Mouse (Mus musculus) myocyte (in vitro differentiated cells): Measurements from ENCODE around the gene Itgav. TPM values are rescaled to one million over a fixed set of nuclear protein-coding genes. Genes with fewer than 3 reads are reported as not detected.
A peak's percentile ranks its signal among the peaks of the same experiment; 100 is the strongest.
"Not testable (repeated sequence)": the region's sequence is repeated elsewhere in the genome, so short reads cannot be mapped to it uniquely, and the experiment has no call there.

ENCODE experiments used
- H3K27me3 ChIP-seq: one replicate; pipeline ENCODE4 v1.6.1; 2011; ENCODE audit not compliant: control insufficient read depth, insufficient read depth, insufficient read length
- H3K36me3 ChIP-seq: one replicate; pipeline ENCODE4 v1.6.1; 2011; ENCODE audit not compliant: control insufficient read depth, insufficient read depth
- H3K4me2 ChIP-seq: one replicate; pipeline ENCODE4 v1.6.1; 2011; ENCODE audit warnings: low read depth, control low read depth
- H3K4me3 ChIP-seq: one replicate; pipeline ENCODE4 v1.5.1; 2011; ENCODE audit warnings: mild to moderate bottlenecking, control low read depth, moderate library complexity
- H3K79me2 ChIP-seq: one replicate; pipeline ENCODE4 v1.6.1; 2011; ENCODE audit not compliant: control insufficient read depth, insufficient read depth
- H3ac ChIP-seq: one replicate; pipeline ENCODE4 v1.6.1; 2011; ENCODE audit not compliant: control insufficient read depth, insufficient read length
- CEBPB ChIP-seq: IDR thresholded peaks from 2 replicates; pipeline ENCODE4 v1.6.1; 2011; ENCODE audit warnings: mild to moderate bottlenecking, moderate library complexity; ENCODE audit not compliant: poor library complexity, insufficient read depth, severe bottlenecking
- E2F4 ChIP-seq: IDR thresholded peaks from one replicate; pipeline ENCODE4 v1.6.1; 2011; ENCODE audit warnings: mild to moderate bottlenecking, control low read depth, moderate library complexity; ENCODE audit not compliant: insufficient read depth
- MAX ChIP-seq: IDR thresholded peaks from one replicate; pipeline ENCODE4 v1.6.1; 2011; ENCODE audit warnings: low read depth, mild to moderate bottlenecking, control low read depth
- MYOD1 ChIP-seq, 3 experiments: IDR thresholded peaks; one replicate each; pipeline ENCODE4 v1.6.1; 2011; ENCODE audit warnings: control low read depth in 2 of 3, low read depth in 2 of 3, mild to moderate bottlenecking in 2 of 3, moderate library complexity in 1 of 3; ENCODE audit not compliant: insufficient read length in 2 of 3, control insufficient read depth in 1 of 3
- MYOG ChIP-seq, 3 experiments: IDR thresholded peaks; one replicate each; pipeline ENCODE4 v1.6.1; 2011; ENCODE audit warnings: control low read depth in 2 of 3, low read depth in 2 of 3, mild to moderate bottlenecking in 2 of 3; ENCODE audit not compliant: insufficient read length in 2 of 3, control insufficient read depth in 1 of 3, insufficient read depth in 1 of 3
- POLR2A ChIP-seq: IDR thresholded peaks from one replicate; pipeline ENCODE4 v1.6.1; 2011; ENCODE audit warnings: low read depth, mild to moderate bottlenecking, control low read depth, moderate library complexity; ENCODE audit not compliant: insufficient read length
- POLR2AphosphoS2 ChIP-seq: IDR thresholded peaks from one replicate; pipeline ENCODE4 v1.6.1; 2011; ENCODE audit warnings: low read depth, control low read depth; ENCODE audit not compliant: insufficient read length
- REST ChIP-seq: IDR thresholded peaks from one replicate; pipeline ENCODE4 v1.6.1; 2011; ENCODE audit warnings: mild to moderate bottlenecking, control low read depth, moderate library complexity; ENCODE audit not compliant: insufficient read depth, insufficient read length
- SRF ChIP-seq: IDR thresholded peaks from one replicate; pipeline ENCODE4 v1.6.1; 2011; ENCODE audit warnings: low read depth; ENCODE audit not compliant: control insufficient read depth, insufficient read length
- TCF12 ChIP-seq: IDR thresholded peaks from one replicate; pipeline ENCODE4 v1.6.1; 2011; ENCODE audit warnings: mild to moderate bottlenecking, control low read depth; ENCODE audit not compliant: poor library complexity, insufficient read depth, severe bottlenecking
- TCF3 ChIP-seq: IDR thresholded peaks from one replicate; pipeline ENCODE4 v1.6.1; 2011; ENCODE audit warnings: low read depth, control low read depth; ENCODE audit not compliant: insufficient read length
- USF1 ChIP-seq: IDR thresholded peaks from one replicate; pipeline ENCODE4 v1.6.1; 2011; ENCODE audit warnings: low read depth, mild to moderate bottlenecking, control low read depth, moderate library complexity
- polyA plus RNA-seq: library from polyadenylated mRNA; unstranded; fragments of >200 nt; fragmentation: generic; extraction: Trizol; gene quantifications from one replicate; pipeline ENCODE4 v1.2.1, GENCODE M21; 2012; ENCODE audit warnings: missing spikeins

Gene Itgav
- polyA plus RNA-seq, 1 experiment: 26.2 TPM

DNA sequence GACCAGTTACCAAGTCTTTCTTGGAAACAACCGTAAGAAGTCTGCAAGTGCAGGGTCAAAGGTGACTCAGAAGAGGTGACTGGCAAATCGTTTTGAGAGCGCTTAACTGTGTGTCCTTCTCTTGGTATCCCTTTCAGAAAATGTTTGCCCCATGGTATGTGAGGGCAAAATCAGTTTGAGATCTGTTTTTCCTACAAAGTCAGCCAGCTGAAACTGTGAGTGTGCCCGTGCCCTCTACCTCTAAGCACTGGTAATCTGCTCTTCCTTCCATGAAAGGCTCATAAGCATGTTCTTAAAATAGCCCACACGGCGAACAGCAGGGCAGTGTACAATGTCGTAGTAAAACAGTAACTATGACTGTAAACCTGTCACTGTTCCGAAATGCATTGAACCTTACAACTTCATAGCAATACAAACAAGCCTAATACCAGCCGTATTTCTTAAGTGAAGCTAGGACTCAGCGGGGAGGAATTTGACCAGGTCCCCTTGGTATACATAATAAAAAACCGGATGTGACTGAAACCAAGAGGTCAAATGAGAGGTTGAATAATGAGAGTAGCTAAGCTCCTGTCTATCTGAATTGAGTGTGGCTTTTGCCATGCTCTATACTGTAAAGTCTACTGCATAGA lies 14.2 kb upstream of the Itgav start:
- Histone ChIP-seq H3K79me2 (no peaks in the 10 kb centered on the region), H3ac (no peak overlapping the region), H3K4me2 (no peak overlapping the region), H3K36me3 (no peaks in the 10 kb centered on the region), H3K4me3 (no peak overlapping the region), H3K27me3 (no peaks in the 10 kb centered on the region)
- no peak for TF ChIP-seq TCF3
- TF ChIP-seq CEBPB: no peak
- no peak for TF ChIP-seq MYOG (IDR thresholded peaks at IDR 0.05; ENCODE audit: control insufficient read depth in 1 of 3, insufficient read depth in 1 of 3, insufficient read length in 2 of 3, low read depth in 2 of 3)
- TF ChIP-seq POLR2AphosphoS2: no peak
- TF ChIP-seq POLR2A: no peak
- TF ChIP-seq TCF12: no peak
- TF ChIP-seq E2F4: no peak
- no peak for TF ChIP-seq MYOD1 (IDR thresholded peaks at IDR 0.05; ENCODE audit: control insufficient read depth in 1 of 3, insufficient read length in 2 of 3, low read depth in 2 of 3)
- no peak for TF ChIP-seq USF1
- no peak for TF ChIP-seq MAX
- no peak for TF ChIP-seq SRF
- no peak for TF ChIP-seq REST

- not testable (repeated sequence) for H3K4me2 ChIP-seq, H3K79me2 ChIP-seq, H3K36me3 ChIP-seq, H3ac ChIP-seq, H3K4me3 ChIP-seq, H3K27me3 ChIP-seq
Observed at GRCm38 (mm10) chr2:83713281-83713680, 10.9 kb upstream of the Itgav start.

- Histone ChIP-seq H3K36me3 (no peaks in the 10 kb centered on the region), H3K4me3 (peak overlapping the region; percentile 3), H3K27me3 (no peaks in the 10 kb centered on the region), H3ac (no peak overlapping the region), H3K79me2 (no peaks in the 10 kb centered on the region), H3K4me2 (peak overlapping the region; percentile 91)
- TF ChIP-seq MYOG (IDR thresholded peaks at IDR 0.05; ENCODE audit: control insufficient read depth in 1 of 3, insufficient read depth in 1 of 3, insufficient read length in 2 of 3, low read depth in 2 of 3) (no peak), E2F4 (no peak), REST (no peak), CEBPB (no peak), TCF12 (no peak), MYOD1 (IDR thresholded peaks at IDR 0.05; ENCODE audit: control insufficient read depth in 1 of 3, insufficient read length in 2 of 3, low read depth in 2 of 3) (no peak), USF1 (no peak), SRF (no peak), TCF3 (no peak), MAX (no peak), POLR2A (no peak), POLR2AphosphoS2 (no peak)
Observed at GRCm38 (mm10) chr2:83713946-83714345, 10.3 kb upstream of the Itgav start.

- Histone ChIP-seq H3ac (no peak overlapping the region), H3K4me2 (peak overlapping the region; percentile 91), H3K27me3 (no peaks in the 10 kb centered on the region), H3K79me2 (no peaks in the 10 kb centered on the region), H3K36me3 (no peaks in the 10 kb centered on the region), H3K4me3 (peak overlapping the region; percentile 3)
- TF ChIP-seq POLR2A (no peak), USF1 (no peak), MAX (no peak), TCF3 (no peak), TCF12 (peak; percentile 47), POLR2AphosphoS2 (no peak), MYOG (IDR thresholded peaks at IDR 0.05; ENCODE audit: control insufficient read depth in 1 of 3, insufficient read depth in 1 of 3, insufficient read length in 2 of 3, low read depth in 2 of 3) (no peak), SRF (no peak), CEBPB (no peak), REST (no peak), E2F4 (no peak), MYOD1 (IDR thresholded peaks at IDR 0.05; ENCODE audit: control insufficient read depth in 1 of 3, insufficient read length in 2 of 3, low read depth in 2 of 3) (peak in 1 of 3 experiments; percentile 7)
Observed at GRCm38 (mm10) chr2:83714783-83715182, 9.4 kb upstream of the Itgav start.

GRCm38 (mm10) chr2:83718341-83718740 lies 5.9 kb upstream of the Itgav start:
- H3K79me2 ChIP-seq: no peaks in the 10 kb centered on the region
- TF ChIP-seq E2F4: no peak
- TF ChIP-seq MYOD1 (IDR thresholded peaks at IDR 0.05; ENCODE audit: control insufficient read depth in 1 of 3, insufficient read length in 2 of 3, low read depth in 2 of 3): no peak
- TF ChIP-seq MAX: no peak
- TF ChIP-seq POLR2A: no peak
- no peak for TF ChIP-seq MYOG (IDR thresholded peaks at IDR 0.05; ENCODE audit: control insufficient read depth in 1 of 3, insufficient read depth in 1 of 3, insufficient read length in 2 of 3, low read depth in 2 of 3)
- no peak for TF ChIP-seq POLR2AphosphoS2
- TF ChIP-seq CEBPB: no peak
- TF ChIP-seq USF1: no peak
- TF ChIP-seq SRF: no peak
- TF ChIP-seq TCF3: no peak
- no peak for TF ChIP-seq TCF12
- no peak for TF ChIP-seq REST
- H3K4me3 ChIP-seq: no peak overlapping the region
- H3K36me3 ChIP-seq: no peaks in the 10 kb centered on the region
- no peak overlapping the region for H3ac ChIP-seq
- no peak overlapping the region for H3K4me2 ChIP-seq
- H3K27me3 ChIP-seq: no peaks in the 10 kb centered on the region
